Mouse (Mus musculus): Measurements from ENCODE around the gene Arid1b.

Arid1b gene

GRCm38 (mm10) chr17:5213441-5213840 is 219.3 kb downstream of the Arid1b start:
- DNase-seq (ENCODE audit: low spot score) = no peak

- DNase-seq (ENCODE audit: low spot score) = no peak
These were observed 221.2 kb downstream of the Arid1b start for GRCm38 (mm10) chr17:5215352-5215751.

- no peak for DNase-seq (ENCODE audit: low spot score)
These were observed 222.9 kb downstream of the Arid1b start for GRCm38 (mm10) chr17:5216965-5217546.

- DNase-seq (ENCODE audit: low spot score) = no peak
These were observed 224.0 kb downstream of the Arid1b start for GRCm38 (mm10) chr17:5217852-5218845.

- no peak for DNase-seq (ENCODE audit: low spot score)
These were observed 224.9 kb downstream of the Arid1b start for GRCm38 (mm10) chr17:5218955-5219557.

- DNase-seq (ENCODE audit: low spot score) = no peak
These were observed 226.9 kb downstream of the Arid1b start for GRCm38 (mm10) chr17:5221041-5221440.

GRCm38 (mm10) chr17:5221558-5221957 is 227.4 kb downstream of the Arid1b start:
- no peak for DNase-seq (ENCODE audit: low spot score)

GRCm38 (mm10) chr17:5222827-5223226 is 228.7 kb downstream of the Arid1b start:
- no peak for DNase-seq (ENCODE audit: low spot score)

GRCm38 (mm10) chr17:5224932-5225331 is 230.8 kb downstream of the Arid1b start:
- no peak for DNase-seq (ENCODE audit: low spot score)

GRCm38 (mm10) chr17:5227136-5227535 is 233.0 kb downstream of the Arid1b start:
- DNase-seq (ENCODE audit: low spot score) = no peak

- DNase-seq (ENCODE audit: low spot score) = no peak
These were observed 234.0 kb downstream of the Arid1b start for GRCm38 (mm10) chr17:5227950-5228615.

GRCm38 (mm10) chr17:5228616-5229250 is 234.6 kb downstream of the Arid1b start:
- DNase-seq (ENCODE audit: low spot score) = no peak

- no peak for DNase-seq (ENCODE audit: low spot score)
These were observed 235.9 kb downstream of the Arid1b start for GRCm38 (mm10) chr17:5230063-5230462.

- DNase-seq (ENCODE audit: low spot score) = no peak
These were observed 238.0 kb downstream of the Arid1b start for GRCm38 (mm10) chr17:5232180-5232579.

- no peak for DNase-seq (ENCODE audit: low spot score)
These were observed 239.9 kb downstream of the Arid1b start for GRCm38 (mm10) chr17:5233991-5234390.

GRCm38 (mm10) chr17:5235057-5235456 is 240.9 kb downstream of the Arid1b start:
- DNase-seq (ENCODE audit: low spot score) = no peak

- DNase-seq (ENCODE audit: low spot score) = no peak
These were observed 243.6 kb downstream of the Arid1b start for GRCm38 (mm10) chr17:5237765-5238164.

GRCm38 (mm10) chr17:5238387-5239245 is 244.5 kb downstream of the Arid1b start:
- DNase-seq (ENCODE audit: low spot score) = no peak

- no peak for DNase-seq (ENCODE audit: low spot score)
These were observed 250.4 kb downstream of the Arid1b start for GRCm38 (mm10) chr17:5244526-5244925.

- no peak for DNase-seq (ENCODE audit: low spot score)
These were observed 252.6 kb downstream of the Arid1b start for GRCm38 (mm10) chr17:5246688-5247087.

- DNase-seq (ENCODE audit: low spot score) = no peak
These were observed 253.1 kb downstream of the Arid1b start for GRCm38 (mm10) chr17:5247247-5247646.
